Mouse (Mus musculus) mammary gland, adult 2 months (tissue): ENCODE measurements around the gene Pdzd3. TPM values are rescaled to one million over a fixed set of nuclear protein-coding genes. Genes with fewer than 3 reads are reported as not detected.

Source experiments
- polyA plus RNA-seq: library from polyadenylated mRNA; depleted of rRNA; stranded (reverse); fragments of >200 nt; gene quantifications from 2 replicates; pipeline ENCODE4 v1.2.3, GENCODE M21; 2012; ENCODE audit warnings: low replicate concordance; rRNA removed

The Pdzd3 gene
- 0.18 and 0.29 TPM in 2 replicates for polyA plus RNA-seq

GRCm38 (mm10) chr9:44251314-44251713 lies at the start of gene Pdzd3:
Pdzd3 (minus strand) TSS chr9:44251471.

GRCm38 (mm10) chr9:44288076-44288958 lies 37.0 kb upstream of the Pdzd3 start, which contains the start of gene Abcg4:
Abcg4 (minus strand) TSS chr9:44288615.

GRCm38 (mm10) chr9:44268432-44268831 lies 17.2 kb upstream of the Pdzd3 start, which contains the start of gene Nlrx1:
Nlrx1 (minus strand) TSS chr9:44268599.

GRCm38 (mm10) chr9:44240399-44240798 lies 10.9 kb downstream of the Pdzd3 start, which contains the start of gene Ccdc153:
Ccdc153 (plus strand) TSS chr9:44240676.

GRCm38 (mm10) chr9:44233802-44234478 lies 17.3 kb downstream of the Pdzd3 start, which contains the start of gene Cbl:
Cbl (minus strand) TSS chr9:44234049.

Other genes with a start within 250 kb of the Pdzd3 start
- 359 and 388 TPM in 2 replicates for gene Thy1, start 208.1 kb downstream of the Pdzd3 start, polyA plus RNA-seq
- 7.0 and 24.7 TPM in 2 replicates for gene Usp2, start 184.4 kb downstream of the Pdzd3 start, polyA plus RNA-seq
- gene Mfrp, start 149.7 kb downstream of the Pdzd3 start, polyA plus RNA-seq, result 0.14 TPM in 1 of 2 replicates, not detected in the other
- 24.0 and 37.0 TPM in 2 replicates for gene C1qtnf5, start 144.2 kb downstream of the Pdzd3 start, polyA plus RNA-seq
- gene Gm49380, start 138.0 kb downstream of the Pdzd3 start, polyA plus RNA-seq, result 0.11 and 0.96 TPM in 2 replicates
- gene Rnf26, start 138.0 kb downstream of the Pdzd3 start, polyA plus RNA-seq, result 28.7 and 45.0 TPM in 2 replicates
- 88.8 and 131 TPM in 2 replicates for gene Mcam, start 117.0 kb downstream of the Pdzd3 start, polyA plus RNA-seq
- gene Cbl, start 17.4 kb downstream of the Pdzd3 start, polyA plus RNA-seq, result 16.5 and 18.5 TPM in 2 replicates
- not detected in 2 replicates for gene Ccdc153, start 10.8 kb downstream of the Pdzd3 start, polyA plus RNA-seq
- 23.6 and 24.3 TPM in 2 replicates for gene Nlrx1, start 17.1 kb upstream of the Pdzd3 start, polyA plus RNA-seq
- gene Abcg4, start 37.1 kb upstream of the Pdzd3 start, polyA plus RNA-seq, result 4.3 and 5.5 TPM in 2 replicates
- 25.9 and 36.6 TPM in 2 replicates for gene Hinfp, start 54.2 kb upstream of the Pdzd3 start, polyA plus RNA-seq
- 59.1 and 101 TPM in 2 replicates for gene C2cd2l, start 68.8 kb upstream of the Pdzd3 start, polyA plus RNA-seq
- gene Dpagt1, start 74.5 kb upstream of the Pdzd3 start, polyA plus RNA-seq, result 54.1 and 77.4 TPM in 2 replicates
- 39.0 and 130 TPM in 2 replicates for gene H2afx, start 83.2 kb upstream of the Pdzd3 start, polyA plus RNA-seq
- 41.3 and 52.7 TPM in 2 replicates for gene Hmbs, start 92.8 kb upstream of the Pdzd3 start, polyA plus RNA-seq
- gene Vps11, start 110.2 kb upstream of the Pdzd3 start, polyA plus RNA-seq, result 26.4 and 29.7 TPM in 2 replicates
- gene Hyou1, start 128.0 kb upstream of the Pdzd3 start, polyA plus RNA-seq, result 31.4 and 39.4 TPM in 2 replicates
- 34.7 and 86.3 TPM in 2 replicates for gene Slc37a4, start 145.4 kb upstream of the Pdzd3 start, polyA plus RNA-seq
- 108 and 225 TPM in 2 replicates for gene Rps25, start 155.7 kb upstream of the Pdzd3 start, polyA plus RNA-seq
- 51.8 and 55.7 TPM in 2 replicates for gene Trappc4, start 156.1 kb upstream of the Pdzd3 start, polyA plus RNA-seq
- 33.4 and 39.0 TPM in 2 replicates for gene Ccdc84, start 167.1 kb upstream of the Pdzd3 start, polyA plus RNA-seq
- 0.22 TPM in 1 of 2 replicates, not detected in the other for gene Foxr1, start 189.7 kb upstream of the Pdzd3 start, polyA plus RNA-seq
- 20.9 and 24.8 TPM in 2 replicates for gene Upk2, start 203.5 kb upstream of the Pdzd3 start, polyA plus RNA-seq
- gene Bcl9l, start 231.4 kb upstream of the Pdzd3 start, polyA plus RNA-seq, result 47.0 and 115 TPM in 2 replicates